Mouse (Mus musculus) thymus, adult 18-20 months (tissue): ENCODE data around the gene Pum3.
A peak's percentile ranks its signal among the peaks of the same experiment; 100 is the strongest.

Source experiments
- DNase-seq, 2 experiments: peaks; one replicate each; pipeline ENCODE4 v3.0.0; 2022; ENCODE audit warnings: mixed read lengths in 2 of 2

Pum3 gene

DNA sequence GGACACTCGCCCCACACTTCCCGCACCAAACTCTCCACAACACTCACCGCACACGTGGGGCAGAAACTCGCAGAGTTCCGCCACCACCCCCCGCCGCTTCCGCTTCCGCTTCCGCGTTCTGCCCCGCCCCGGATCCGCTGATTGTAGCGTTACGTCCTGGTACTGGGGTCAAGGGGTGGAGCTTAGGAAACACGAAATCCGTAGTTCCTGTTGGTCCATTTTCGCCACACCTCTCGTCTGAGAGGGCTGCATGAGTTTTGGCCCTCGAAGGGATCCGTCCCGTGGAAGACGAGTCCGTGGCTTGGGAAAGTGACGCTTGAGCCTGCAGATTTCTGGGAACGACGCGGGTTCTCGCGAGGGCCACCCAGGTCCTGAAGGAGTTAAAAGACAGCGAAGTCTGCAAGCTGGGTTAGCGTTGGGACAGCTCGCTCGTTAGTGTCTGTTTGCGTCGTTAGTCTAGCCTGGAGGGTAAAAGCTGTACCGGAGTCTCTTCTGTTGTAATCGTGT, at the start of gene Pum3:
Gene Pum3 (minus strand): TSS at position 81 of the 507 bp plus-strand sequence.
- DNase-seq: peak; percentile 90 to 94

DNA sequence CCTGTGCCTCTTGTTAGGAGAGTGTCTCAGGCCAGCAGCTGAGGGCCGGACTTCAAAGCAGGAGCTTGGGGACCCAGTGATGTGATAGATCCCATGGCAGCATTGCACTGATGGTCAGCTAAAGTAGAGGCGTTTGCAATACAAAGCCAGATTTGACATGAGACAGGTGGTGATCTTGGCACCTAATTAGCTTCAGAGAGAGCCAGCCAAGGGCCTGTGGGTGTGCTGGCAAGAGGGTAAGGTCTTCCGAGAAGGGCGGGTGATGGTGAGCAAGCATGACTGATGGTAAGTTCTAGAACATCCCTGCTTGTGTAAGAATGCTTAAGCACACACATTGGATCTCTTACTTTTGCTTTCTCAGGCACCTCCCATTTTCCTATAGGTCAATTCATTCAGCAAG, 37.1 kb upstream of the Pum3 start:
- DNase-seq: no peak

DNA sequence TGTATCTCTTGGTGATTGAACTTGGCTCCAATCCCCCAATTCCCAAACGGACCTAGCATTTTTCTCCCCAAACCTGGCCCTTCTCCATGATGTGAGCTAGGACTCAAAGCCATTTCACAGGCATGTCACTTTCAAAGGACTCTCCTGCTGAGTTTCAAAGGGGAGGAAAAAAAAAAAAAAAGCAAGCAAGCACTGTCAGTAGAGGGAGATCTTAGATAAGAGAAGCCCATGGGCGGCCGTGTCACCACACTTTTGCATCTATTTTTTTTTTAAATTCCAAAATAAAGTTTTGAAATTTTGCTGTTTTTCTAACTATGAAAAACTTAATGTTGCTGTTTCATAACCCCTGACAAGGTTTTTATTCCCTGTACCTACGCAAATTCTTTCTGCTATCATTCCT, 33.0 kb upstream of the Pum3 start:
- no peak for DNase-seq

DNA sequence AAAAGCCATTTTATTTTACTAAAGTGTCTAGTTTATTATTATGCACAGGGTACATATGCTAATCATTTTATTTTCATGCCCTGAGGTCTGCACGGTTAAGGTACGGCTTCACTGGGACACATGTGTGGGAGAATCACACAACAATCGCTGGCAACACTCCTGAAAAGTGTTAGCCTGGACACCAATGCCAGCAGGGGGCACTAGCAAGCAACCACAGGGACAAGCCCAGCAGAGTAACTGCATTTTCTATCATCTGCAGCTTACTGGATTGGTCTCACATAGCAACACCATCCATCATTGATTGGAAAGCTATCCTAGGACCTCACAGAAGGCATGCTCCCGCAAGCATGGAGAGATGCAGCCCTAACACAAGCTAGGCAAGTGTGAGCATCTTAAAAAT, 20.8 kb upstream of the Pum3 start:
- DNase-seq: no peak

DNA sequence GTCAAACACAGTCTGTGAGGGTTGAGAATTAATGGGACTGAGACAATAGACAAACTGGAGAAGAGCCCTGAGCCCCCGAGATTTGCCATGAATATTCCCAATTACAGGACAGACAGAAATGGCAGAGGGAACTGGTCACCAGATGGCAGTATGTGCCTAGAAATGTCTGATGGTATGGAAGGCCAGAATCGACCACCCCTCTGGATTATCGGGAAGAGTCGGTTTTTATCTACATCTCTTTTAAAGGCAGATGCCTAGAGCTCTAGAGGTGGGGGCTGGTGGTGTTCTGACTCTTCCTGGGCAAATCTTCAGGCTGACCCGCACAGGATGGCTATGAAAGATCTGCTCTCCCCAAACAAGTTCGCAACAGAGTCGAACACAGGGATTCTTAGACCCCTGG, 17.9 kb upstream of the Pum3 start:
- DNase-seq: no peak

DNA sequence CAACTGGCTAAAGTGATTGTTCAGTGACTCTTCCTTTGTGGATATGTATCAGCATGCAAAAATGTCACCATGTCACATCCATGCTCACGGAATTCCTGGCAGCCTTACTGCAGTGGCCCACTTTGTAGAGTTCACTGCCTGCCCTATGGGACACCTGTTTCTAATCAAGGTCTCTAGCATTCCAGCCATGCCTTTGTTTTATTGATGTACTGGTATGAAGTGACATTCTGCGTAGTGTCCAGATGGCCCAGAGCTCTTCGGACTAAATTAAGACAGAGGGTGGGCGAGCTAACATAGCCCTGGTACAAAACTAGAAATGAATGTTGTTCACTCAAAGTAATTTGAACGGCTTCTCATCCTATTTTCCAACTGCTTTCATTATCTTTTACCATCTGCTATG, 11.5 kb upstream of the Pum3 start:
- no peak for DNase-seq

DNA sequence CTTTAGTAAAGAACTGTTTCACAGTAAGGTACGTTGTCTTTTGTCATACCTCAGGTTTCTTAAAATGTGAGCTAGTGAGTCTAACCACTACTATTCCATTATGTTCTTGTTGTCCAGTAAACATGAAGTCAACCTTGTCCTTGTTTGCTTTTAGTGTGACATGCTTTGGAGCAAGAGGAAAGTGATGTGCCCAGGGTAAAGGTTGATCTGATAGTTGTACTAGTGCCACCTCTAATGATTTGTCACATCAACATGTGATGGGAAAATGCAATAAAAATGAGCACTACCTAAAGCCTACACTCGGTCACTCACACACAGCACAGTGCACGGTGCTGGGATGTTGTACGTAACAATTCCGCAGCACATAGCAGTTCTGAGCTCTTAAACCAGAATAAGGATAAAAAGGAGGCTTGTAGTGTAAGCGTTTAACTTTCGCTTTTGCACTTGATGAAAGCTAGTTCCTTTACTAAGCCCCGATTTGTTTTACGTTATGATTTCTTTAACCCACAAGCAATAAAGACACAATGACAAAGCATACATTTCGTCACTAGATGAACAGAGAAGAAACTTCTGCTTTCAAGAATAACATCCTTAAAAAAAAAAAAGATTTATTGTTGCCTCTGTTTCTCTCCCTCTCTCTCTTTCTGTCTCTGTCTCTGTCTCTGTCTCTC, 8.5 kb upstream of the Pum3 start:
- no peak for DNase-seq

DNA sequence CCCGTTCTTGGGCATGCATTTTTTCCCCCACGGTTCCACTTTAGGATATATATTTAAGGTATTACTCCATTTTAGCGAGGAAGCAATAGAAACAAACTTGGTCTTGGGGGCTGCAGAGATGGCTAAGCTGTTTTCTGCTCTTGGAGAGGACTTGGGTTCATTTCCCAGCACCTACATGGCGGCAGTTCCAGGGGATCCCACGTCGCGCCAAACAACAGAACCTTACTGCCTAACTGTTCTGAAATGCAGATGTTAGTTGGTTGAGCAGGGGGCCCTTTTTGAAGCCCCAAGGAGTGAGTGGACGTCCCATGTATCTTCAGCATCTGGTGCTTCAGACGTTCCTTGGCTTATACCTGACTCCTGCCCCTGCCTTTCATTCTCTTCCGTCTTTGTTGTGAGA, 781 bp upstream of the Pum3 start:
- no peak for DNase-seq

DNA sequence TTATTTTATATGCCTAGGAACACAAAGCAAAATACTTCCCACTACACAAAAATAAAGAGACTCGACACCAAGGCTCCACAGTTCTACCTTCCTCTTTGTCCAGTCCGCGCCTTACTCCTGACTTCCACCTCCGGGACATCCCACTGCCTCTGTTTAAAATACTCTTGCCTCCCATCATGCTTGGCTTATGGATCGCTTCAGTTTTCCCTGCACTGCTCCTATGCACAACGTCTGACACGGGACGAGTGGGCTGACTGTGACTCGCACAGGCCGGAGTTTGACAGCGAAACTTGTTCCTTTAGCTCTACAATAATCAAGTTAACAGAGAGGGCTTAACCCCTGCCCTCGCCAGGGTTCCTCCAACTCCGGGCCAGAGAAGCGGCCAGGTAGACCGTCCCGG, 344 bp downstream of the Pum3 start:
- DNase-seq: no peak

DNA sequence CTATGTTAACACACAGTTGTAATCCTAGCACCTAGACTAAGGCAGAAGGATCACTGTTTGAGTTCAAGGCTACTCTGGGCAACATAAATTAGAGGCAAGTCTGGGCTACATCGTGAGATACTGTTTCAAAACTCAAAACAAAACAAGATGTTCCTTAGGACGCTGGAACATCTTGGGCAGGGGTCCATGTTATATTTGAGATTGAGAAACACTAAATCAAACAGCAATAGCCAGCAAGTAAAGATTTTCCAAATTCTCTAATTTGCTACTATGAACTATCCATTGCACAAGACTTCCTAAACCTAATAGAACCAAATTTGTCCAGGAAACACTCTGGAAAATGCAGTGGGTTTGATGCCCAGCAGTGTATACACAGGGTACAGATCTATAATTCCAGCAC, 1.8 kb downstream of the Pum3 start:
- no peak for DNase-seq

DNA sequence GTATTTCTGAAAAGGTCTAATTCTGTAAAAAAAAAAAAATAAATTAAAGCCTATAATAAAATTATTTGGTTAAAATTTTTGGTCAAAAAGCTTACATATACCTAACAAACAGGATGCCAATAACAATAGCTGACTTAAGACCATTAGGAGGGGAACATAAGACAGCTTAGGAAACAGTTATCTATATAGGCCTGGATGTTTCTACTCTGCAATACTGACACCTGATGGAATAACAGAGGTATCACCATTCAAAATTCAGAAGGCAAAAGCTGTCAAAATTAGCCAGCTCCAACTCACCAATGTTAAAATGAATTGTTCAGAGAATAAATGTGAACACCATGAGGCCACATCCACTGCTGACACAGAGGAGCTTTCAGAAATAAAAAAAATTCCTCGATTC, 3.2 kb downstream of the Pum3 start:
- DNase-seq: no peak

DNA sequence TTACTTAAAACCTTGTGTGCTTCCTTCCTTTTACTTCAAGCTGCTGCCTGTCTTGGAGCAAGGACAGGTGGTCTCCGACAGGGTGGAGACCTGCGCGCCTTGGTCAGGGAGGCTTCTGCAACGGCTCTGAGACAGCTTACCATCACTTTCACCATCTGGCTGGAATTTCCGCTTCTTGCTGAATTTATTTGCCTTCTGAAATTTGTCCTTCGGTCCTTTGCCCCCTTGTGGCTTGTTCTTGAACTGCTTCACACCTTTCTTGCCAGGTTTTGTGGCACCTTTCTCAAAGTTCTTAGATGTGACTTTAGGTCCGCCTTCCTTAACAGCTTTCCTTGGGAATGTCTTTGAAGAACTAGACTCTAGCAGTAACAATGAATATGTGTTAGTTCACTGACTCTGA, 4.0 kb downstream of the Pum3 start:
- no peak for DNase-seq

DNA sequence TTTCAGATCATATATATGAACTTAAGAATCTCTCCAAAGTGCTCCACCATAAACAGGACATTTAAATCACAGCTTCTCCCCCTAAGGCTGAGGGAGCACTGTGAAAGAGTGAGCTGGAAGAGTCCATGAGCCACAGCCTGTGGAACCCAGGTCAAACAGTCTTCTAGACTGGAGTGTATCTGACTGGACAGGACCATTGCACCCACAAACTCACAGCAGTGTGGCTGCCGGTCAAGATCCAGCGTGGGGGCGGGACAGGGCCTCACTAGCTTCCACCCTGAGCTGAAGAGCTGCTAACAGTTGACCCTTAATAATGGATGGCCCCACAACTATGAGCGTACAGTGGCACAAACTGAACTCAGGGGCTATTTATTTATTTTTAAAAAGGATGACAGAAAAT, 12.2 kb downstream of the Pum3 start:
- DNase-seq: no peak

DNA sequence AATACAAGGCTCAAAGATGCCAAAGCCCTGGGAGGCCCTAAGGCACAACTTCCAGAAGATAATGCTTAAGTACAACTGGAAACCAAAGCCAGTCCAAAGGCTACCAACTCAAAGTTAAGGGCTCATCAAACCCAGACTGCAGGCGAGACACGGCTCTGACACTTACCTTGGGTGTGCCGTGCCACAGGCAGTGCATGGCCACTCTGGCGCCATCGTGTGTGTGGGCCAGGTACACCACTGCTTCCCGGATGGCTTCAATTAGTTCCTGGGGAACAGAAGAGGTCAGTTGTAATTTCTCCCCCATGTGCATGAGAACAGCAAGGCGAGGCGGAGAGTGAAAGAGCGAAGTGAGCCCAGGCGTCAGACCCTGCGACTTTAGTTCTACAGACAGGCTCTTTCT, 13.1 kb downstream of the Pum3 start:
- peak in 1 of 2 experiments; percentile 3 for DNase-seq

DNA sequence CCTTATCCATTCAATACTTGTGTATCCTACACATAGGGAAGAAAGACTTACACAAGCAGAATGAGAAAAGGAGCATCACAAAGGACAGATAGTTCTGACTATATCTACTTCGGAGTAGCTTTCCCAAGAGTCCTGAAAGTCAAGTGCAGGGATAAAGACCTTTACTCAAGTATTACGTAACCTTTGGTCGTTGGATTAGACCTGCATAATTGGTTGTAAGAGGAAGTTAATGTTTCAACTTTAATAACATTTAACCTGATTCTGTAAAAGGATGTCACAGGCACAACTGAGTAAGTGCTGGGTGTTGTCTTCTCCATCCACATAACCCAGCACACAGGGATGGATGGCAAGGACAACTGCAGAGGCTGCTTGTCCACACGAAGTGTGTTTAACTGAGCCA, 18.3 kb downstream of the Pum3 start:
- no peak for DNase-seq

DNA sequence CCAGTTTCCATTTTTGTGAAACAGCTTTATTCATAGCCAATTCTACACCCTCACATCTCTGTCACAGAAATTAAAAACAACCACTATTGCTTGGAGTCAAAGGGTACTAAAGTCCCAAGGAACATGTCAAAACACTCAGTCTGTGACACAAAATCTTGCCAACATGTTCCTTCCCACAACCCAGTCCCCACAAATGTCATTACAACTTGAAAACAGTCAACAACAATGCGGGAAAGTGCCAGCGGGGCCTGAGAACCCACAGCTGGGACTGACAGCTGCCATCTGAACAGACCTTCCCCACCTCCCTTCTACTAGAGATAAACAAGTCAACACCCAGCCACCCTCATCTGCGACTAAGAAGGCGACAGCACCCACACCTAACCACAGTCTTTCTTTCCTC, 18.9 kb downstream of the Pum3 start:
- no peak for DNase-seq

DNA sequence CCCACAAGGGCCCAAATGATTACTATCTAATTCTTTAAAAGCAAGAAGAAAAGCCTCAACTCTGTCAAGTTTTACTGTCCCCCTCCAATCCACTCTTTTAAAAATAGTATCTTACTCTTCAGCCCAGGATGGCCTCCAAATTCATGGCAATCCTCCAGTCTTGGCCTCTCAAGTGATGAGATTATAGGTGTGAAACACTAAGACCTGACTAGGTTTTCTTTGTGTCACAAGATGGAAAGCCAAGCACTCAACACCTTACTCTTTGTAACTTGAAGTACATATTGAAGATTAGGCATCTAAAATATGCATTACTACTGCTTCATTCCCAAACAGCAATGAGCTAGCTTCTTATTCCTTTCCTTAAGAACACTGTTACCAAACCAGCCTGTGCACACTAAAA, 19.8 kb downstream of the Pum3 start:
- DNase-seq: no peak

DNA sequence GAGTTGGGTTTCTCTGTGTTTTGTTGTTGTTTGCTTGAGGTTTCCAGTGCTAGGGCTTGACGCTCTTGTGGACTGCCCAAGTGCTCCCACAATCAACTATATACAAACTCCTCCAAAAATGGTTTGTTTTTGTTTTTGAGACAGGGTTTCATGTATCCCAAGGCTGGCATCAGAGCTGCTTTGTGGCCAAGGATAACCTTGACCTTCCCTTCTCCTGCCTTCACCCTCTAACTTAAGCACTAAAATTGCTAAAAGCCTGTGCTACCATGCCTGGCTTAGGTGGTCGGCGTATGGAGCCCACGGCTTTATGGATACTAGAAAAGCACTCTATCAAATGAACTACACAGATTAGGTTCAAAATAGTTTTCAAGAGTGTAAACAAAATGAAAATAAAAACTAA, 20.4 kb downstream of the Pum3 start:
- no peak for DNase-seq

DNA sequence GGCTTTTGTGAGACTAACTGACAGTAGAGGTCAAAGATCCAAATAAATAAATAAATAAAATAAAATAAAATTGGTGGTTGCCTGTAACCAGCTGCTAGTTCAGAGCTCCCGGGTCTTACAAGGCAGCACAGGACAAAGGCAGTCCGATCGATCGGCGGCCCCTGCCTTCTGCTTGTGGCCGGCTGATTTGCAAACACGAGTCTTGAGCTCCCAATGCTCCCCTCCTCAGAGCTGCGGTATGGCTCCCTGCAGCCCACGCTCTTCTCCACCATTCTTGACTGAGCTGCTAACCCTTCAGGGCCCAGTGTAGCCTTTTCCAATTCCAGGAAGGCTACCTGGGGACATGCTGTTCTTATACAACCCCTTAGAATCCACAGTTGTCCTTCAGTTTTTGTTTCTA, 31.8 kb downstream of the Pum3 start:
- DNase-seq: no peak

DNA sequence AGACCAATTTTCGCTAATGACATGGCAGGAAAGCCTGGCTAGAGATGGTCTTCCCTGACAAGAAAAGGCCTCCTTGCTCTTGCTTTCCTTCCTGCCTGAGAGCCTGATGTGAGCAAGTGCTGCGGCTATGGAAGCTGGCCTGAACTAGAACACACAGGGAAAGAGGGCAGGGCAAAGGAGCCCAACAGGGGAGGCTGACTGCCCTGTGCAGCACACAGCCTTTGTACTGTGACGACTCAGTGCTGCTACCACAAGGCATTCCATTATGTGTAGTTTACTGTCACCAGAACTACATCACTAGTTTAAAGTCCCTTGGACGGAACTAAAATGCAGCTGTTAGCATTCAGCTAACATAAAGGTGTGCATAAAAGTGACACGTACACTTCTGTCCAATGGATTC, 32.4 kb downstream of the Pum3 start:
- no peak for DNase-seq

DNA sequence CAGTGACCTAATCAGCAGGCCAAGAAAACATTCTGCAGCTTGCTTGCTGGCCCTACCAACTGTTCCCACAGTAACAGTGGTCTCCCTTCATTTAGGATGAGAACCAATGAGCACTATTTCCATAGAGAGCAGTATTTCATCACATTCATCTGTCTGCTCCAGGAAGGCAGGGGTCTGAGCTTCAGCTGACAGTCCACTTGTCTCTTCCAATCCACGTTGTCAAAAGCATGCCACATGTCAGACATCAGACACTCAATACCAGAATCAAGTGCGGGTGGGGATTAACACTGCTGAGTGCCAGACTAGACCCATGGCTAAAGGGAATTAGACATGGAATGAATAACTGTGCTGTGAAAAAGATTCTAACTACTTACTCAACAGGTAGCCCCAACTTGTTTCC, 32.9 kb downstream of the Pum3 start:
- DNase-seq: no peak

DNA sequence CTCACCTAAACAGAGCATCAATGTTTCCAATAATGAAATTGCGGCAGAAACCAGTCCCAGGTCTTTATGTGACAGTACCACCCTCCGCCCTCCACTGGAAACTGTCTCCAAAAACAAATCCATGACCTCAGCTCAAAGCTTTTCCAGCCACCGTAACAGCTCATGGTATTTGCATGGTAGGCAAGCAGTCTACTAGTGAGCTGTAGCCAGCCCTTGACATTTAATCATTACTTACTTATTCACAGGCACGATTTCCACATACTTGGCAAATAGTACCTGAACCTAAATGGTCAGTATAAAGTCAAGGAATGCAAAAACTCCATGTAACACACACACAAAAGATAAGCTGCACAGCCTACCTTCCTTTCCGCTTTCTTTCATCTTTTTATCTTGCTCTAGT, 33.7 kb downstream of the Pum3 start:
- no peak for DNase-seq

DNA sequence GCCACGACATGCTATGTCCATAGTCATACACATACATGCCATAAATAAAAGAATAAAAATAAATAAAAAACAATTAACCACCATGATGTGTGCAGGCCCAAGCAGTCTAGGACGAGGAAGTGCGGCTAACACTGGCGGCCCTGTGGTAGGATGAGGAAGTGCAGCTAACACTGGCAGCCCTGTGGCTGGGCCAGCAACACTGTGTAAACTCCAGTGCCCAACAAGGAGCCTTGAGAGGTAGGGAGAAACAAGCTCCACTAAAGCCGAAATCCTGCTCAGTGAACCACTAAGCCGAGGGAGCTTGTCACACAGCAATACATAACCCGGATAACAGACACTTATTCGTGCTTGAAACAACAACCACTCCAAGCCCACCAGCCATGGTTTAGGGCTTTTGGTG, 34.1 kb downstream of the Pum3 start:
- no peak for DNase-seq

DNA sequence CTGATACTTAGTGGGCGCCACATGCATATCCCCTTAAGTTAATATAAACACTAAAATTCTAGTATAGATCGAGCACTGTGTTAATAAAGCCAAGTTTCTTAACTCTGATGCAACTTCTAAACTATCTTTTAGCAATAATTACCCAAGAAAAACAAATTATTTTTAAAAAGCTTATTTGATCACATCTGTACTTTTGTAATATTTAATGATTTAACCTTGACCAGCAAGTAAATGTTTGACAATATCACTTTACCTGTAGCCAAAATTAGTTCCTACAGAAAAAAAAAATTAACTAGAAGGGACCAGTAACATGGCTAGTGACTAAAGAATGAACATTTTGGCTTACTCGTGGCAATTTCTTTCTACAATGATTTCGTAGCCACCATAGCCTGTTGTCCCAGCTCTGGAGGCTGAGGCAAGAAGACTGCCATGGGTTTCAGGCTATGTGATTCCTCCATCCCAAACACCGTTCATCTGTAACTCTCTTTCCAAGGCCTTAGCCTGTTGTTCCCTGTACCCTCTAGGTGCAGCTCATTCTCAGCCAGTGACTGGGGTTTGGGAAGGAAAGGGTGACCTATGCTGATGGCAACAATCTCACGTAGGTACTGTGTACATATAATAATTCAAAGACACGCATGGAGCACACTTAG, 35.2 kb downstream of the Pum3 start:
- DNase-seq: no peak

DNA sequence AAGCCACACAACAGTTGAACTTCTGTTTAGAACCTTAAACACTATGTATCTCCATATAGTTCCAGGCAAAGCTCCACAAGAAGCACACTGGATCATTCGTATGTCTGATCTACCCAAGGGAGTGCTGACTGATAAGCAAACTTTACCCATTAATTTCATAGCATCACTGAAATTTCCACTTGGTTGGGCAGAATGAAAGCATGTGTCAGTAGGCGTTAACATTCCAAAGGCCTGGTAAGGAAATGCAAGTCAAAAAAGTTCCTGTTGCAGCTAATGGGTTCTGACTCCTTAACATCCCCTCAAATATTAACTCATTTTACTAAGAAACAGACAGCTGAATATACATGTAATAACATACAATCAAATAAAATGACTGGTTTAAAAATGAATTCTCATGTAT, 37.2 kb downstream of the Pum3 start:
- no peak for DNase-seq
